12 mouse cellular contexts compared by ENCODE assay signal in the genomic region with DNA sequence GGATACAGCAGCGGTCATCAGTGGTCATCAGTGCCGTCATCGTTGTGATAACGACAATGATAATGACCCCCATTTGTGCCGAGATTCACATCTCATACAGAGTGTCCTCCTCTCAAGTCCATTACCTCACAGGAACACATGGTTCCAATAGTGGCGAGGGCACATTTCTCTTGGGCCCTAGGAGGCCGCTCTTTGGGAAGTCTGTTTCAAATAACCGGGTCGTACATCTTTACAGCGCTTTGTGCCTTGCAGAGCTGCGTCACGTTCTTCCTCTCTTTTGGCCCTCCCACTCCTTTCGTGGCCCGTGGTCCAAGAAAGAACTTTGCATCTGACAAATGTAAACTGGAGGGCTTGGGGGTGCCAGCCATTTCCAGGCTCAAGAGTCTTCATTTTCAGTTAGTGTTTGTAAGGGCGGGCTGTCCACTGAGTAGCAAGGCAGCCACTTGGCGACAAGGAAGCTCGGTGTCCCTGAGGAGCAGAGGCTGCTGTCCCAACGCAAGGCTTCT.
"Had no signal": no experiment of that assay in that cellular context is flagged by ENCODE, and none has a peak within 500 bp of the region (broad histone marks: within the 10 kb centered on the region; RNA-seq: fewer than 3 reads in every experiment).

No protein-coding gene starts in this region.

- DNase-seq: kidney, adult 8-10 months; kidney, postnatal 25 days; lung, adult 2 months; lung, postnatal 4 days; thymus, postnatal 36 days had no signal

- H3K9me3 ChIP-seq: limb, embryonic 13.5 days; liver, embryonic 15.5 days; midbrain, embryonic 12.5 days; neural tube, embryonic 12.5 days had no signal

- H3K4me3 ChIP-seq: left cerebral cortex, adult 2 months; limb, embryonic 13.5 days; liver, embryonic 15.5 days; midbrain, embryonic 12.5 days; neural tube, embryonic 12.5 days had no signal

- ATAC-seq: lung, postnatal 0 days; midbrain, embryonic 16.5 days had no signal

- H3K36me3 ChIP-seq: limb, embryonic 13.5 days; liver, embryonic 15.5 days; midbrain, embryonic 12.5 days; neural tube, embryonic 12.5 days had no signal

- H3K27ac ChIP-seq: left cerebral cortex, adult 2 months; limb, embryonic 13.5 days; liver, embryonic 15.5 days; midbrain, embryonic 12.5 days; neural tube, embryonic 12.5 days had no signal

- H3K4me2 ChIP-seq: limb, embryonic 13.5 days; liver, embryonic 15.5 days; midbrain, embryonic 12.5 days; neural tube, embryonic 12.5 days had no signal

- H3K4me1 ChIP-seq: liver, embryonic 15.5 days; midbrain, embryonic 12.5 days had no signal

- H3K27me3 ChIP-seq: midbrain, embryonic 12.5 days; neural tube, embryonic 12.5 days had no signal

- H3K9ac ChIP-seq: limb, embryonic 13.5 days; liver, embryonic 15.5 days; midbrain, embryonic 12.5 days; neural tube, embryonic 12.5 days had no signal
